Mouse (Mus musculus) stomach, embryonic 15.5 days (tissue): Measurements from ENCODE around the gene Mpnd. TPM values are rescaled to one million over a fixed set of nuclear protein-coding genes. Genes with fewer than 3 reads are reported as not detected.

Experiments used
- ATAC-seq: fragments of 200-750 bp; cut with Nextera tagmentation; 2 replicates; pipeline ENCODE4 v1.8.0; 2017; ENCODE audit warnings: low read depth, moderate number of reproducible peaks, moderate TSS enrichment; ENCODE audit not compliant: insufficient read depth, low FRiP score
- H3K27ac ChIP-seq: fragments of 300-500 bp; sonication (generic); 2 replicates; pipeline ENCODE4 v1.5.1; 2015; ENCODE audit warnings: mild to moderate bottlenecking, inconsistent platforms
- H3K27me3 ChIP-seq: fragments of 300-500 bp; sonication (generic); replicated peaks from 2 replicates; pipeline ENCODE4 v1.6.1; 2015; ENCODE audit warnings: inconsistent platforms
- H3K36me3 ChIP-seq: fragments of 300-500 bp; sonication (generic); 2 replicates; pipeline ENCODE4 v1.6.1; 2015; ENCODE audit warnings: inconsistent platforms
- H3K4me1 ChIP-seq: fragments of 300-500 bp; sonication (generic); 2 replicates; pipeline ENCODE4 v1.6.1; 2015; ENCODE audit warnings: inconsistent platforms
- H3K4me2 ChIP-seq: fragments of 300-500 bp; sonication (generic); 2 replicates; pipeline ENCODE4 v1.6.1; 2015; ENCODE audit warnings: mild to moderate bottlenecking, inconsistent platforms
- H3K4me3 ChIP-seq: fragments of 300-500 bp; sonication (generic); replicated peaks from 2 replicates; pipeline ENCODE4 v1.5.1; 2015; ENCODE audit warnings: inconsistent platforms
- H3K9ac ChIP-seq: fragments of 300-500 bp; sonication (generic); 2 replicates; pipeline ENCODE4 v1.6.1; 2015; ENCODE audit warnings: inconsistent platforms
- H3K9me3 ChIP-seq: fragments of 300-500 bp; sonication (generic); 2 replicates; pipeline ENCODE4 v1.6.1; 2016; ENCODE audit warnings: inconsistent platforms
- WGBS: fragments of 180-500 bp; shearing (Covaris S2); methylation state at CpG from one replicate; pipeline ENCODE4 v1.1.7; 2015; 5-methylcytosine and 5-hydroxymethylcytosine counted together
- polyA plus RNA-seq: library from polyadenylated mRNA; unstranded; fragments of >200 nt; fragmentation: Nextera tagmentation; extraction: Ambion mirVana; gene quantifications from 2 replicates; pipeline ENCODE4 v1.2.1, GENCODE M21; 2015

Gene Mpnd
- polyA plus RNA-seq, 1 experiment from 2014 or later: 91.8 TPM

- WGBS: 65% methylated on average over 14 of the region's 14 CpGs
- H3K9ac ChIP-seq: no peak overlapping the region
- no peak for ATAC-seq
- peaks cover 31% of the 10 kb centered on the region for H3K36me3 ChIP-seq
- peaks cover 16% of the 10 kb centered on the region for H3K4me1 ChIP-seq
- no peaks in the 10 kb centered on the region for H3K9me3 ChIP-seq
- no peak overlapping the region for H3K27ac ChIP-seq
- H3K4me2 ChIP-seq: no peak overlapping the region
- H3K27me3 ChIP-seq: no peaks in the 10 kb centered on the region
- no peak overlapping the region for H3K4me3 ChIP-seq
Observed at GRCm38 (mm10) chr17:55963171-55963570, 42.3 kb upstream of the Mpnd start.

DNA sequence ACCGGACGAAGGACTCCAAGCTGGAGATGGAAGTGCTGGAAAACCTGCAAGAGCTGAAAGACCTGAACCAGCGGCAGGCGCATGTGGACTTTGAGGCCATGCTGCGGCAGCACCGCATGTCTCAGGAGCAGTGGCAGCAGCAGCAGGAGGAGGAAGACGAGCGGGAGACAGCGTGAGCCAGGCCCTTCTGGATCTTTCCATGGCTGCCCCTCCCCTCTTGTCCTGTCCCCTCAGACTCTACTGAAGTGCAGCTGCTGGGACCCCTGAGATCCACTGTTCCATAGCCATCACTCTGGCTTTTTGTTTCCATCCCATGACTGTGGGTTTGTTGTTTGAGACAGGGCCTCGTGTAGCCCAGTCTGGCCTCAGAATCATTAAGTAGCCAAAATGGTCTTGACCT is 41.0 kb upstream of the Mpnd start:
- Histone ChIP-seq H3K4me3 (no peak overlapping the region), H3K9me3 (no peaks in the 10 kb centered on the region), H3K36me3 (peaks cover 31% of the 10 kb centered on the region), H3K9ac (no peak overlapping the region), H3K27me3 (no peaks in the 10 kb centered on the region), H3K27ac (no peak overlapping the region), H3K4me1 (peaks cover 11% of the 10 kb centered on the region), H3K4me2 (no peak overlapping the region)
- WGBS: 88% methylated on average over 10 of the region's 10 CpGs
- no peak for ATAC-seq

- H3K4me3 ChIP-seq: no peak overlapping the region
- no peak overlapping the region for H3K4me2 ChIP-seq
- no peaks in the 10 kb centered on the region for H3K9me3 ChIP-seq
- peaks cover 31% of the 10 kb centered on the region for H3K36me3 ChIP-seq
- H3K27ac ChIP-seq: no peak overlapping the region
- 85% methylated on average over 9 of the region's 9 CpGs for WGBS
- H3K4me1 ChIP-seq: peaks cover 8% of the 10 kb centered on the region
- no peak for ATAC-seq
- H3K27me3 ChIP-seq: 0 out of 2 replicates have a peak, but pooled peaks cover 1% of the 10 kb centered on the region
- no peak overlapping the region for H3K9ac ChIP-seq
Observed at GRCm38 (mm10) chr17:55964996-55965395, 40.5 kb upstream of the Mpnd start.

- H3K4me3 ChIP-seq: no peak overlapping the region
- H3K9ac ChIP-seq: no peak overlapping the region
- H3K36me3 ChIP-seq: peaks cover 23% of the 10 kb centered on the region
- H3K27ac ChIP-seq: no peak overlapping the region
- 90% methylated on average over 4 of the region's 4 CpGs for WGBS
- 0 out of 2 replicates have a peak, but pooled peaks cover 2% of the 10 kb centered on the region for H3K27me3 ChIP-seq
- no peak overlapping the region for H3K4me2 ChIP-seq
- no peaks in the 10 kb centered on the region for H3K9me3 ChIP-seq
- ATAC-seq: no peak
- peaks cover 20% of the 10 kb centered on the region; the same call in 1 of the 2 replicates for H3K4me1 ChIP-seq
Observed at GRCm38 (mm10) chr17:55967186-55967585, 38.3 kb upstream of the Mpnd start.

DNA sequence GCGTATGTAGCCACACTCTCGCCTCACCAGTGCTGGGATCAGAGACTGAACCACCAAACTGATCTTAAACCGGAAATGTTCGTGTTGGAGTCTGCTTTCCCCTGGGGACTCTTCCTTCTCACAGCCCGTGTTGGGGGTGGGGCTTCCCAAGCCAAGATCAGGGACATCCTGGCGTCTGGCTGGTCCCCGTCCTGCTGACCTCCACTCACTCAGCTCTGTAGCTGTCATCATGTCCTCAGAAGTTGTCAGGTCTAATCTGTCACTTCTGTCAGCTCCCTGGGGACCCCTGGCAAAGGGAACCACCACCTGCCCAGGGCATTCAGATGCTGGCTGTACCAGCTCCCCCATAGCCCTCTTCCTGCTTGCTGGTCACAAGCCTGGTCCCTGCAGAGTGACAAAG is 37.3 kb upstream of the Mpnd start:
- Histone ChIP-seq H3K9ac (no peak overlapping the region), H3K36me3 (peaks cover 21% of the 10 kb centered on the region), H3K27ac (no peak overlapping the region), H3K27me3 (0 out of 2 replicates have a peak, but pooled peaks cover 2% of the 10 kb centered on the region), H3K9me3 (no peaks in the 10 kb centered on the region), H3K4me1 (peaks cover 16% of the 10 kb centered on the region; the same call in 1 of the 2 replicates), H3K4me3 (no peak overlapping the region), H3K4me2 (no peak overlapping the region)
- 64% methylated on average over 7 of the region's 7 CpGs for WGBS
- ATAC-seq: no peak

GRCm38 (mm10) chr17:55969560-55969959 is 36.0 kb upstream of the Mpnd start:
- ATAC-seq: no peak
- Histone ChIP-seq H3K9me3 (no peaks in the 10 kb centered on the region), H3K4me2 (peak overlapping the region; percentile 92; the same call in 1 of the 2 replicates), H3K36me3 (peaks cover 17% of the 10 kb centered on the region), H3K9ac (no peak overlapping the region), H3K27me3 (0 out of 2 replicates have a peak, but pooled peaks cover 2% of the 10 kb centered on the region), H3K27ac (no peak overlapping the region), H3K4me1 (peaks cover 15% of the 10 kb centered on the region; the same call in 1 of the 2 replicates), H3K4me3 (no peak overlapping the region)
- WGBS: 47% methylated on average over 14 of the region's 14 CpGs

GRCm38 (mm10) chr17:55969966-55970891 is 35.3 kb upstream of the Mpnd start, which contains the start of gene Shd:
Gene Shd (plus strand): TSS chr17:55970467.
- no peak within 1 kb of the TSS for H3K27ac ChIP-seq
- 10% methylated on average over 54 of the region's 55 CpGs for WGBS
- ATAC-seq: 0 out of 2 replicates have a peak, but pooled peaks have one; percentile 14

DNA sequence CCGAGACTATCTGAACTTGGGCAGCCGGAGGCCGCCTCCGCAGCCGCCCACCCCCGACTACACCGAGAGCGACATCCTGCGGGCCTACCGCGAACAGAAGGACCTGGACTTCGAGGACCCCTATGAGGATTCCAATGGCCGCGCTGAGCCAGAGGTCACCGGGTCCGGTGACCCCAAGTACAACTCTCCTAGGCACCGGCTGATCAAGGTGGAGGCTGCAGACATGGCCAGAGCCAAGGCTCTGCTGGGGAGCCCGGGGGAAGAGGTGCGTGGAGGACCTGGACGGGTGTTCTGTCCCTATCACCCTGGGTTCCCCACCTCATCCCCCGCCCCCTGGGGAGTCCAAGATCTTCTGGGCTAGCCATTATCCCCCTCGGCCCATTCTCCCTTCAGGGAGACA is 34.1 kb upstream of the Mpnd start:
- Histone ChIP-seq H3K9ac (no peak overlapping the region), H3K27me3 (0 out of 2 replicates have a peak, but pooled peaks cover 2% of the 10 kb centered on the region), H3K27ac (no peak overlapping the region), H3K4me2 (peak overlapping the region; percentile 92), H3K36me3 (peaks cover 8% of the 10 kb centered on the region), H3K4me3 (no peak overlapping the region), H3K4me1 (peaks cover 18% of the 10 kb centered on the region), H3K9me3 (no peaks in the 10 kb centered on the region)
- ATAC-seq: no peak
- WGBS: 40% methylated on average over 22 of the region's 22 CpGs

More at GRCm38 (mm10) chr17:55969966-55970891, 35.3 kb upstream of the Mpnd start, which contains the start of gene Shd:
- H3K9me3 ChIP-seq: no peaks in the 10 kb centered on the region
- peak within 1 kb of the TSS; percentile 49 for H3K4me3 ChIP-seq
- peaks cover 11% of the 10 kb centered on the region for H3K36me3 ChIP-seq
- H3K4me1 ChIP-seq: peaks cover 15% of the 10 kb centered on the region; the same call in 1 of the 2 replicates
- peak within 1 kb of the TSS; percentile 92 for H3K4me2 ChIP-seq
- H3K9ac ChIP-seq: peak within 1 kb of the TSS; percentile 29
- H3K27me3 ChIP-seq: 0 out of 2 replicates have a peak, but pooled peaks cover 2% of the 10 kb centered on the region

- Histone ChIP-seq H3K4me3 (no peak overlapping the region), H3K9me3 (no peaks in the 10 kb centered on the region), H3K9ac (no peak overlapping the region), H3K27ac (no peak overlapping the region), H3K4me2 (peak overlapping the region; percentile 38), H3K27me3 (no peaks in the 10 kb centered on the region), H3K4me1 (peaks cover 10% of the 10 kb centered on the region), H3K36me3 (no peaks in the 10 kb centered on the region)
- WGBS: 16% methylated on average over 13 of the region's 13 CpGs
- peak; percentile 74 for ATAC-seq
Observed at GRCm38 (mm10) chr17:55976255-55976862, 29.2 kb upstream of the Mpnd start.

DNA sequence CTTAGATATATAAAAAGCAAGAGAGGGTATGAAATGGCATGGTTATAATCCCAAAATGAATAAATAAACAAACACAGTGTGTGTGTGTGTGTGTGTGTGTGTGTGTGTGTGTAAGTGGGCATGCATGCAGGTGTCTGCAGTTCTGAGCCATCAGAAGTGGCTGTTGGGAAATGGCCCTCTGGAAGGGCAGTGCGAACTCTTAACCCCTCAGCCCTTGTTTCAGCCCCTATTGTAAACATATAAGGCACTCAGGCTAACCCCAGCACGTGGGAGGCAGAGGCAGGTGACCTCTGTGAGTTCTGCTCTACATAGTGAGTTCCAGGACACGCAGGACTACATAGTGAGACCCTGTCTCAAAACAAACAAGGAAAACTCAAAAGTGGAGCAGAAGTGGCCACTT is 28.2 kb upstream of the Mpnd start:
- no peaks in the 10 kb centered on the region for H3K36me3 ChIP-seq
- no peak overlapping the region for H3K27ac ChIP-seq
- no peaks in the 10 kb centered on the region for H3K9me3 ChIP-seq
- peaks cover 10% of the 10 kb centered on the region for H3K4me1 ChIP-seq
- no peak overlapping the region for H3K4me3 ChIP-seq
- WGBS: 28% methylated on average over 3 of the region's 3 CpGs
- H3K9ac ChIP-seq: no peak overlapping the region
- H3K4me2 ChIP-seq: no peak overlapping the region
- ATAC-seq: no peak
- no peaks in the 10 kb centered on the region for H3K27me3 ChIP-seq

DNA sequence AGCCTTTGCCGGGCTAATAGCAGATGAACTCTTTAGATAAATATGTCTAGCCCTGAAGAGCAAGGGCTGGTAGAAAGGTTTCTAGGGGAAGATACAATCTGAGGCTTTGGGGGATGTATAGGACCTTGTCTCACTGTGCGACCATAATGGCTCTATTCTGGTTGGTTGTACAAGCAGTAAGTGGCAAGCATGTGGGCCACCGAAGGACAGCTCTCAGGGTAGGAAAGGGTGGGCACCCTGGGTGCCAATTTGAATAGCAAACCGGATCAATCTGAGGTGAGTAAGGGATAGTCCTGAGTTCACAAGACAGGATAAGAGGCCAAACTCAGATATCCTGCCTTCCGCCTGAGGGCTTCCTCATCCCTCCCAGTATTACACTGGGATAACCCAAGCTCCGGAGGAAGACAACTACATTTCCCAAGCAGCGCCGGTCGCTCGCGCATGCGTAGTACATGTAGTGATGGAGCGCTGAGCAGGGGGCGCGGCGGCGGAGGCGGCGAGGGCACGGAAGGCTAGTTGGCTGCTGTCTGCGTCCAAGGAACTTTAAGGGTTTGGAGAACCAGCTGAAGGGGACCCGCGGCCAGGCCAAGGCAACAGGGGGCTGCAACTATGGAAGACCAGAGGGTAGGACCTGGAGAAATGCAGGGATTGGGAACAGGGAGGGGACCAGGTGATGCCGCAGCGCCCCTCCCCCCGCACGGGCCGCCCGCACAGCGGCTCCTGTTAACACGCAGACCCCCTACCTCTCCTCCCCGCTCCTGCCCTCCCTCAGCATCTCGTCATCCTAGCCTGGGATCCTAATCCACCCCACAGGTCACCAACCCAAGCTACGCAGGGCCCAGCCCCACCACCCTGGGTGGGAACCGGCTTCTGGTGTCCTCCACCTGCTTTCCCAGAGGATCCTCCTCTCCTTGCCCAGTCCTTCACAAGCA is 19.2 kb upstream of the Mpnd start, which contains the start of gene Fsd1:
TSS of gene Fsd1 (plus strand) at position 480 of the 932 bp plus-strand sequence.
- H3K4me2 ChIP-seq: peak within 1 kb of the TSS; percentile 60
- H3K9ac ChIP-seq: 0 out of 2 replicates have a peak within 1 kb of the TSS, but pooled peaks have one; percentile 4
- no peak within 1 kb of the TSS for H3K27ac ChIP-seq
- no peak for ATAC-seq
- peaks cover 5% of the 10 kb centered on the region; the same call in 1 of the 2 replicates for H3K4me1 ChIP-seq
- 0 out of 2 replicates have a peak, but pooled peaks cover 3% of the 10 kb centered on the region for H3K27me3 ChIP-seq
- WGBS: 8% methylated on average over 35 of the region's 35 CpGs
- peak within 1 kb of the TSS; percentile 45 for H3K4me3 ChIP-seq
- H3K36me3 ChIP-seq: no peaks in the 10 kb centered on the region
- no peaks in the 10 kb centered on the region for H3K9me3 ChIP-seq
